Mouse (Mus musculus) embryonic stem cell, embryonic (primary cell): ENCODE measurements at regions not wholly inside any gene's neighbourhood (a gene's known extent, or its start where the extent isn't known, plus 50 kb on each side); places are given as distances from the start of the nearest gene placed in this dataset.

Experiments
- CTCF ChIA-PET, 4 experiments: fragments of 300-600 bp in 2 of 4; fragments of 350-600 bp in 2 of 4; sonication (Branson Sonifier 250); formaldehyde crosslinking; loops; one replicate each; lab custom pipeline; 2022; ENCODE audit warnings: inconsistent platforms in 2 of 4; lab: Charles Lee
- POLR2A ChIA-PET, 4 experiments: fragments of 300-600 bp in 2 of 4; fragments of 350-600 bp in 2 of 4; sonication (Branson Sonifier 250); formaldehyde crosslinking; loops; one replicate each; lab custom pipeline; 2022; ENCODE audit warnings: antibody characterized with exemption in 4 of 4, inconsistent platforms in 1 of 4; lab: Charles Lee

DNA sequence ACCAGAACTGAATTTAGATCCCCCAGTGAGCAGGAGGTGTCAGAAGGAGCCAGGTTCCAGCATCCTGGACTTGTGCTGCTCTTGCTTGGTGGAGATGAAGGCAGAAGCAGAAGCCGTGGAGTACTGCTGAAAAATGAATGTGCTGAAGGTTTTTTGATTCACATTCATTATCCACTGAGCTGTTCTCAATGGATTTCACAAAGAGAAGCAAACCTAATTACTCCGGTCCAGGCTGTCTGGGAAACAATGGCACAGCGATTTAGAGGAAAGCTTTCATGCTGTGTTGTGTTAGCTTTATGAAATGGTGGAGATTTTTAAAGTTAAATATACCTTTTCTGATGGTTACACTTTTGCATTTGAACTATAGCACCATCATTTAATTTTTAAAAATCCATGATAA, 535.3 kb upstream of the Adgrl3 start:
- CTCF ChIA-PET: no interaction called here
- POLR2A ChIA-PET: no interaction called here

DNA sequence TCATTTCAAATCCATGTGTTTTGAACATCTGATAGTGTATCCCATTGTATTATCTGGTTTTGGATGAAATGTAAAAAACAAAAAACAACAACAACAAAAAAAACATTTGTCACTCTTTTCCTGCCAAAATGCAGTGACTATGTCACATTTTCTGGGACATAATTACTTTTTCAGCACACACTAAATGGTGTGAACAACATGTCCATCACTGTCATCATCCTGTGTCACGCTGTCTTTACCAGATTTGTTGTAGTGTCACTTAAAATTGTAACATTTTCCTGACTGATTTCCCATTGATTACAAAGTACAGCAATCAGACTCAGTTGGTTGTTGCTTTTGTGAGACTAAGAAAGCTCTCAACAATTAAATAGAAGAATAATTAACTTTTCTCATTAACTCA, 531.6 kb upstream of the Adgrl3 start:
- POLR2A ChIA-PET: no interaction called here

DNA sequence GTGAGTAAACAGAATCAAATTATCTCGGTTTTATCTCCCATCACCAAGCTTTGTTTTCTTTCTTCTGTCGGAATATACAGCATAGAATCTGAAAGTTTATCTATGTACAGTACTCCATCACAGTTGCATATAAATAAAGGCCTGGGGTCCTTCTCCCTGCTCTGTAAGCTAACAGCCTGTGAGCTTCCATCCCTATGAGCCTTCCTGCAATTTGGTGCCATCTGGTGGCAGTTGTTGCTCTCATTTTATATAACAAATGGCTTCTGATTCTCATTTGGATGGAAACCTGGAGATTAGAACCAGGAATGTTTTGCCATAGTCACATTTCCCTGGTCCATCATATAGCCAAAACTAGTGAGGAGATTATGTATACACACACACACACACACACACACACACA, 511.3 kb upstream of the Adgrl3 start:
- CTCF ChIA-PET: interaction anchor here (0.6 to 0.7 kb wide), 5 partner anchors 12 to 1299 kb away, joined by 3 to 5 read pairs (median 3); no protein-coding TSS in a partner anchor
- POLR2A ChIA-PET: no interaction called here

More for the DNA sequence above, 531.6 kb upstream of the Adgrl3 start:
- CTCF ChIA-PET: no interaction called here

DNA sequence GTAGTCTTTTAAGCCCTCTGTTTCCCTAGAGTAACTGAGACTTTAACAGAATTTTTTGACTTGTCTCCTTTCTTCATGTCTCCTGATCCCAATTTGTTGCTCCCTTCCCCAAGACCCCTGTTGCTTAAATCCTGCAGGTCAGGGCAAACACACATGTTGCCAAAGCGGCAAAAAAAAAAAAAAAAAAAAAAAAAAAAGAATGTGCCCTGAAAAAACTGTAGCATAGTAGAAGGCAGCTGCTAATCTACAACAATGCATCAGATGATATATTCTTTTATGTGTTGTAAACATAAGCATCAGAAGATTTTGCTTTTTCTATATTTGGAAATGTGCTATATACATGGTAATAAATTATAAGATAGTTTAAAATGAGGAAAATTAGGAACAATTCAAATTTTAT, 479.9 kb upstream of the Adgrl3 start:
- CTCF ChIA-PET: no interaction called here
- POLR2A ChIA-PET: no interaction called here

DNA sequence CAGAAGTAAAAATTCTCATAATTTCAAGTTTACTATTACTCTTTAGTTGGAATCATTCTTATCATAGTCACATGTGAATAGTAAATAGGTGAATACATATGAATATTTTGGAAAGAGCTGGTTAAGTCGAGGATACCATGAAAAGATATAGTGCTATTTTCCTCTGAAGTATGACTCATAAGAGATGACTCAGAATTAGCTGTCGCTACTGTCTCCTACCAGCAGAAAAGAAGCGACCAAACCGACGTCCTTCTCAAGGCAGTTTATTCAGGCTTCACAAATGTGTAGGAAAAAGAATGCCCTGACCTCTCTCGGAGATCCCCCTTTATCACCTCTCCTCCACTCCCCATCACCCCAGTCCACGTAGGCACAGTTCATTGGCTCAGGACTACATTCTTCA, 468.3 kb upstream of the Adgrl3 start:
- POLR2A ChIA-PET: no interaction called here
- CTCF ChIA-PET: no interaction called here

DNA sequence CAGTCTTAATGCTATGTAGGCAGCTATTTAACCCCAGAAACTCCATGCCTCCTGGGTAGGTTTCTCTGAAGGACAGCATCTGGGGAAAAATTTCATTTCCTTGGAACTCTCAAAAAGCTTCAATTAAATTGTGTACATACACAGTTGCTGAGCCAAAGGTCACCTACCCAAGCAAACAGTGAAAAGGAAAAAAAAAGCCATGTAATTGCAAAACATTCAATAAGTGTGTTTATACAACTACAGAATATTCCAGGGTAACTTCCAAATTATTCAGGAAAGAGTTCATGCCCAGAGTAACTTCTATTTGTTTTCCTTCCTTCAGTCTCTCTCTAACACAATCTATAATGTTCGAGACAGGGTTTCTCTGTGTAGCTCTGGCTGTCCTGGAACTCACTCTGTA, 441.2 kb upstream of the Adgrl3 start:
- ChIA-PET CTCF (no interaction called here), POLR2A (no interaction called here)

DNA sequence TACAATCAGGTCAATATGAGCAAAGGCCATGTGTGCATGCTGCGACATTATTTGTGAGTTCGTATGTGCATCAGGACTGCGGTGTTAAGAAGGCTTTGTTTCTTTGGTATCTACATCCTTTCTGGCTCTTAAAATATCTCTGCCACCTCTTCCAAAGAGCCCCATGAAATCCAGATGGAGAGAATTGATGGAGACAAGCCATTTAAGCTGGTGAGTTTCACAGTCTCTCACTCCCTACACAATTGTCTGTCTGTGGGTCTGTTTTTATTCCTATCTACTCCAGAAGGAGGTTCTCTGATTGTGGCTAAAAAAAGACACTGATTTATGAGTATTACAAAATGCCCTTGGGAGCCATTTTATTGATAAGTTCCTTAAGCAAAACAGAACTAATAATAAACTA, 408.4 kb upstream of the Adgrl3 start:
- CTCF ChIA-PET: no interaction called here
- POLR2A ChIA-PET: interaction anchor here in 1 of 4 experiments (0.6 kb wide), 1 partner anchor 54 kb away, joined by 3 read pairs; no protein-coding TSS in a partner anchor

DNA sequence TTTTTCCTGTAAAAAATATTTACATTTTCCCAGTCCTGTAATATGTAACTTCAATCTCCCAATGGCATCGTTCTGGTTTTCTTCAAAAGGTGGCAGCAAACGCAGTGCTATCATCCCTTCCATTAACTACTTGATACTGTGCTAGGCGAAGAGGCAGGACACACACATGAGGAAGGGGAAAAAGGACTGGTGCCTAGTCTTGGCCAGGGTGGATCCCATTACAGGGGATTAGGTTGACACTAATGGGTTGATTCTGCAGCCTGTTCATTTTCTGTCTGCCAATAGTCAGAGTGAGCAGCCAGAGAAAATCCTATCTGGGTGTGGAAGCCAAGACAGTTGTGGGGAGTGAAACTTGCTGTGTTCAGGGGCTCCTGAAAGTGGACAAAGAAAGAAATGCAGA, 392.7 kb upstream of the Adgrl3 start:
- ChIA-PET CTCF (no interaction called here), POLR2A (interaction anchor here in 2 of 4 experiments (0.6 to 0.7 kb wide), 2 partner anchors 595 to 1848 kb away, joined by 3 read pairs; no protein-coding TSS in a partner anchor)

DNA sequence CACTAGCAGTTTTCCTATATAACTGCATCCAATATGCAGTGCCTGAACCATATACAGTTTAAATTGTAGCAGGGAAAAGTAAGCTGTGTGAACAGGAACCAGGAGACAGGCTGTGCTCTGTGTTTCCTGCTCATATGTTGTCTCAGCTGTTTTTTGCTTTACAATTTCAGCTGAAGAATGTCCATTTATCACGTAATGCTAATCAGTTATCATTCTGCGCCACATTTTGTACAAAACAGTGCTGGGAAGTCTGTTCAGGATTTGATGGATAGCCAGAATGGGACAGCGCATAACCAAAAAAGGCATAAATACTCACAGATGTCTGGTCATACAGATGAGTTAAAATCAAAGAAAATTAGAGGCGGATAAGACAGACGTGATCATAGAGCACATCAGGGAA, 360.9 kb upstream of the Adgrl3 start:
- POLR2A ChIA-PET: no interaction called here
- CTCF ChIA-PET: no interaction called here

DNA sequence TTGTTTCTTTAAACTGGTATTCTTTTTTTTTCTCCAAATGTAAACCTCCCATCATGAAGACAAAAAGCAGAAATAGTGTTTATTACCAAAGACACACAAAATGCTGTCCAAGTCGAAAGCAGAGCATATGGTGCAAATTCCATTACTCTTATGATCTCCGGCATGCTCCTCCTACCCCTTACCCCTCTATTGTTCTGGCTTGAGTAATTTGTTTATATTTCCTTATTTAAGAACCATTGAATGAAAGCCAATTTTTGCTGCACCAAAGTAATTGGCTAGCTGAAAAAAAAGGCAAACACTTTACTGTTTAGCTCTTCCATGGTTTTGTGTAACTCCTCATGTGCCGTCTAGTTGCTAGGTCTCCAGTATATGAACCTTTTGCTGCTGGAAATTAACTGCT, 360.4 kb upstream of the Adgrl3 start:
- ChIA-PET CTCF (no interaction called here), POLR2A (no interaction called here)

DNA sequence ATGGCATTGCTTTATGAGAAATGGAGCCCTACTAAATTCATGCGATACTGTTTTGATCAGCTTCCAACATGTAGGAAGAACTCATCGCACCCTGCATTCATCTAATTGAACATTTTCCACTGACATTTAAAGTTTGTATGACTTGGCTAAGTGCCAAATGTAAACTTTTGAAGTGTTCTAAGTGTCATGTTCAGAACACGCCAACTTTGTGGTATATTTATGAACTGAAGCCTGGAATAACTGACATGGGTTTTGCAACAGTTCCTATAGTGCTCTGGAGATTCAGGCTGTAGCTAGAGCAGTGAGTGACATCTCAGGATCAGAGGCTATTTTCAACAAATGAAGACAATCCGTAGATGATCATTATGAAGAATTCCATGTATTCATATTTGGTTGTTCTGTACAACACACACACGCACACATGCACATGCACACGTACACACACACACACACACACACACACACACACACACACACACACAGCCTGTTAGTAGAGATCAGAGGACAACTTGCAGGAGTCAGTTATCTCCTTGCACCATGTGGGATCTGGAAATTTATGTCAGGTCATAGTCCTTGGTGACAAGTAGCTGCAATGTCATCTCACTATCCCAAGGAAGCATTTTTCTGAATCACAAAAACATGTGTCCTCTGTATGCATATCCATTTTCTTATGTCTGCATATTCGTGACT, 349.5 kb upstream of the Adgrl3 start:
- ChIA-PET POLR2A (no interaction called here), CTCF (no interaction called here)

DNA sequence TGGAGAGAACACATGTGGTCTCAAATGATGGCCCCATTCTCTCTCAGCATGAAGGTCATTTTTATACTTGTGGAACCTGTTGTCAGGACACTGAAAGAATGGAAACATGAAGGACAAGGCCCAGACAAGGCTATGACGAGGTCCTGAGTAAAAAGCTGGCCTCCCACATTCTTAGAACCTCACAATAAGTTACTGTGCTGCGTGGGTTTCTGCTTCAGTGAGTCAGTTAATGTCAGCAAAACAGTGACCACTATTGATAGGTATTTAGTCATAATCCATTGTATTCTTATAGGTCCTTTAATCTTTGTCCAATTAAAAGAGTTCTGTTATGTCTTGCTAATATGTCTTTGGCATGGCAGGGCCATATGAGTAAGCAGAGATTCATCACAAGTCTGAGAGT, 336.5 kb upstream of the Adgrl3 start:
- ChIA-PET CTCF (no interaction called here), POLR2A (no interaction called here)

DNA sequence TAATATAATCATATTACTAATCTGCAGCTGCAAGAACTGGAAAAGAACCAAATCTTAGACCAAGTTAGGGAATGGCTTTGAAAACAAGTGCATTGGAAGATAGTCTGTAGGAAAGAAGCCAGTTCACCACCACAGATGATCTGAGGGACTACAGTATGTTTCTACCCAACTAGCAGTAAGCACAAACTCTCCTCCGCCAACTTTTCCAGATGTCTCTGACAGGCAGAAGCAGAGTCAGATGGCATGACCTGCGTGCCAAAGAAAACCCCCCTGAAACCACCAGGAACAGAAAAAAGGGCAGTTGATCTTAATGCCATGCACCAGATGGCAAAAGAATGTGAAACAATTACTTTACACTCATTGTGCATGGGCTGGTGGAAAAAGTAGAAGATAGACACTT, 319.1 kb upstream of the Adgrl3 start:
- ChIA-PET POLR2A (no interaction called here), CTCF (no interaction called here)

DNA sequence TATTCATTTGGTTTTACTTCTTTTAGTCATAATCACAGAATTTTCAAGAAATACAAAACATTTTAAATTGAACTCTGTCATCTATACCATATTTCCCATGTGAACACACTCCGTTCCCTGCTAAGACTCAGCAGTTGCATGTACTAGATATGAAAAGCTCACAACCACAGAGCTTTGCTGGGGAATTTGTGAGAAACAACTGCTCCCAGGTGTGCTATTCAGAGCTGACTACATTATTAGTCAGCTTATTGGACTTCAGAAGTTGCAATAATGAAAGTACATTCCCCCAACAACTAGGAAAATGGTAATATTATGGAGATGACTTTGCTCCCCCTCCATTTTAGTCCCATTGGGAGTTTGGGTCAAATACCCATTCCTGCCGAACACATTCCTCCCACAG, 315.2 kb upstream of the Adgrl3 start:
- ChIA-PET POLR2A (no interaction called here), CTCF (no interaction called here)

DNA sequence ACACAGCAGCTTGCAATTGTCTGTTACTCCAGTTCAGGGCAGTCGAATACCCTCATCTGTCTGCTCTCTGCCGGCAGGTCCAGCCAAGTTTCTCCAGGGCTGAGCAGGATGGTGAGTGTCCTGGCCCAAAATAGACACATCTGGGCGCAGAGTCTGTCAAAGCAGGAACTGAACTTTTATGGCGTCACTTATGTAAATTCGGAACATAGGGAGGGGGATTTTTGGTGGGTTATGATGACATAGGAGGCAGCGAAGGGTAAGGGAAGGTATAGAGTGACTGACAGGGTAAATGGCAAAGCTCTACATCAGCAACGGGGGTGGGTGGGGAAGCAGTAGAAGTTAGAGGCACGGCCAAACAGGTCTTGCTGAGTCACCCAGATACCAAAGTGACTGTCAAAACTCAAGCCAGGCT, 313.3 kb upstream of the Adgrl3 start:
- CTCF ChIA-PET: no interaction called here
- POLR2A ChIA-PET: no interaction called here
